Mouse (Mus musculus) limb, embryonic 12.5 days (tissue): ENCODE results near the gene Mrpl20. TPM values are rescaled to one million over a fixed set of nuclear protein-coding genes. Genes with fewer than 3 reads are reported as not detected.

ENCODE experiments used
- ATAC-seq: fragments of 200-750 bp; cut with Nextera tagmentation; 2 replicates; pipeline ENCODE4 v1.8.0; 2017; ENCODE audit warnings: low read depth, moderate TSS enrichment; ENCODE audit not compliant: insufficient number of reproducible peaks, insufficient read depth, low FRiP score, low TSS enrichment
- H3K27ac ChIP-seq: fragments of 300-500 bp; sonication (generic); 2 replicates; pipeline ENCODE4 v1.5.1; 2016; ENCODE audit warnings: mild to moderate bottlenecking, moderate library complexity
- H3K27me3 ChIP-seq: fragments of 300-500 bp; sonication (generic); 2 replicates; pipeline ENCODE4 v1.6.1; 2016; ENCODE audit warnings: mild to moderate bottlenecking, moderate library complexity
- H3K36me3 ChIP-seq: fragments of 300-500 bp; sonication (generic); 2 replicates; pipeline ENCODE4 v1.6.1; 2016; ENCODE audit warnings: mild to moderate bottlenecking, moderate library complexity
- H3K4me1 ChIP-seq: fragments of 300-500 bp; sonication (generic); replicated peaks from 2 replicates; pipeline ENCODE4 v1.6.1; 2016
- H3K4me2 ChIP-seq: fragments of 300-500 bp; sonication (generic); 2 replicates; pipeline ENCODE4 v1.6.1; 2016; ENCODE audit warnings: mild to moderate bottlenecking, moderate library complexity
- H3K4me3 ChIP-seq: fragments of 300-500 bp; sonication (generic); replicated peaks from 2 replicates; pipeline ENCODE4 v1.5.1; 2016; ENCODE audit warnings: mild to moderate bottlenecking
- H3K9ac ChIP-seq: fragments of 300-500 bp; sonication (generic); replicated peaks from 2 replicates; pipeline ENCODE4 v1.6.1; 2016; ENCODE audit warnings: mild to moderate bottlenecking, moderate library complexity
- H3K9me3 ChIP-seq: fragments of 300-500 bp; sonication (generic); 2 replicates; pipeline ENCODE4 v1.6.1; 2016; ENCODE audit warnings: mild to moderate bottlenecking, moderate library complexity
- WGBS: fragments of 180-500 bp; shearing (Covaris S2); methylation state at CpG from one replicate; pipeline ENCODE4 v1.1.7; 2016; 5-methylcytosine and 5-hydroxymethylcytosine counted together
- polyA plus RNA-seq: library from polyadenylated mRNA; unstranded; fragments of >200 nt; fragmentation: Nextera tagmentation; extraction: Ambion mirVana; gene quantifications from 2 replicates; pipeline ENCODE4 v1.2.1, GENCODE M21; 2016

The Mrpl20 gene
- polyA plus RNA-seq, 1 experiment from 2014 or later: 228 TPM

GRCm38 (mm10) chr4:155832321-155832720 lies 29.6 kb downstream of the Mrpl20 start:
- Histone ChIP-seq H3K9ac (peak overlapping the region; percentile 85), H3K4me3 (peak overlapping the region; percentile 86), H3K27ac (peak overlapping the region; percentile 88; the same call in 1 of the 2 replicates), H3K4me2 (peak overlapping the region; percentile 97), H3K27me3 (no peaks in the 10 kb centered on the region), H3K4me1 (peaks cover 21% of the 10 kb centered on the region), H3K9me3 (no peaks in the 10 kb centered on the region), H3K36me3 (peaks cover 30% of the 10 kb centered on the region)
- no peak for ATAC-seq
- WGBS: 55% methylated on average over 10 of the region's 10 CpGs

DNA sequence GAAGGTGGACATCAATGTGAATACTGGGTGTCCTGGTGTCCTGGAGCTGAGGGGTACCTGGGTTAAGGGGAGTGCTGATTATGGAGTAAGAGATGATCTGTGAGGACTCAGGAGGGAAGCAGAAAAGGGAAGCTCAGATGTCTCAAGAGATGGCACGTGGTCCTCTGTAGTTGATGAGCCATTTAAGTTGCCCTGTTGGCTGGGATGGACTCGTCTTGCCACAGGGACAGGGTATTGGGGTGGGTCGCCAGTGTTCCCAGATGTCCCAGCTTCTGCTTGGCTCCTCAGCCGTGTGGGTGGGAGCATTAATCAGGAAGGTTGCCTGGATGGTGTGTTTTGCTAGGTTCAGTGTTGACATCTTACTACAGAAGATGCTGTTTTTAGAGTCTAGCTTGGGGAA lies 30.6 kb downstream of the Mrpl20 start:
- peaks cover 21% of the 10 kb centered on the region for H3K4me1 ChIP-seq
- no peak overlapping the region for H3K4me3 ChIP-seq
- peak overlapping the region; percentile 97; the same call in 1 of the 2 replicates for H3K4me2 ChIP-seq
- H3K27me3 ChIP-seq: no peaks in the 10 kb centered on the region
- H3K36me3 ChIP-seq: peaks cover 22% of the 10 kb centered on the region
- no peak overlapping the region for H3K27ac ChIP-seq
- no peak for ATAC-seq
- 84% methylated on average over 4 of the region's 4 CpGs for WGBS
- H3K9ac ChIP-seq: no peak overlapping the region
- no peaks in the 10 kb centered on the region for H3K9me3 ChIP-seq

DNA sequence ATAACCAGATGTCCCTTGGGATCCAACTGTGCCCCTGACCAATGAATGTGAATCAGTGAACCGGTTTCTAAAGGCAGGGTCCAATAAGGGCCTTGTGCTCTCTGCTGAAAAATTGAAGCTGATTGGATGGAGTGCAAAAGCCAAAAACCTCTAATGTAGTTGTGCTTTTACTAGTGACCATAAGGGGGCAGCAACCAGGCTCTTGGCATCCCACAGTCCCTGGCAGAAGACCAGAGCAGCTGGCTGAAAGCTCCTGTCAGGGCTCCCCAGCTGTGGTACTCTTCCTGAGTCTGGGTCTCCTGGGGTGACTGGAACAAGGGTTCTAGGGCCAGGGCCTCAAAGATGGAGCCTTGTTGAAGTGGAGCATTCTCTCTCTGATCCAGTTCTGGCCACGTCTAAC lies 31.2 kb downstream of the Mrpl20 start:
- no peak overlapping the region for H3K4me3 ChIP-seq

DNA sequence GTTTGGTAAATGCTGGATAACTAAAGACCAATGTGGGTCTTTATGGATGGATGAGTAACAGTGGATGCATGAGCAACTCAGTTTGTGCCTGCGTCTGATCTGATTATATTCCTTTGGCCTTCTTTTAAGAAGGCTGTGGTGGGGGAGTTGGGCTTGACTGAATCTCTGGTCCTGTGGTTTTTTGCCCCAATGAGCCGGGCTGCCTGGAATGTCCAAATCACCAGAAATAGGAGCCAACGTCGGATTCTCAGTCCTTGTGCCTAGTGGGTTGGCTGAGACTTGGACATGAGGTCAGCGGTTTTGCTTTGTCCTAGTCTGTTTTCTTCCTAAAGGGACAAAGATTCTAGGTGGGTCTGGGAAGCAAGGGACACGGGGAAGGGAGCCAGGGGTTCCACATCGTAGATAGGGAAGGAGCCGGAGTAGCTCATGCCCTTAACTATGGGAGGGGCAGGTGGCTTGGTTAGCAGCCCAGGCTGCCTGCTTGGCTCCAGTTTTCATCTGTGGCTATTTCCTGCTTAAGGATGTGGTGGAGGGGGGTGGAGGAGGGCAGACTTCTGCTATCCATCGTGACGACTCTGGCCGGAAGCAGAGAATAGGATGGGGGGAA lies 34.8 kb downstream of the Mrpl20 start:
- Histone ChIP-seq H3K4me2 (no peak overlapping the region), H3K36me3 (peaks cover 18% of the 10 kb centered on the region), H3K4me3 (no peak overlapping the region), H3K27me3 (peaks cover 8% of the 10 kb centered on the region; the same call in 1 of the 2 replicates), H3K4me1 (peaks cover 46% of the 10 kb centered on the region), H3K9ac (no peak overlapping the region), H3K27ac (no peak overlapping the region), H3K9me3 (no peaks in the 10 kb centered on the region)
- ATAC-seq: no peak
- WGBS: 79% methylated on average over 11 of the region's 11 CpGs

More for the DNA sequence above, 31.2 kb downstream of the Mrpl20 start:
- Histone ChIP-seq H3K9me3 (no peaks in the 10 kb centered on the region), H3K36me3 (peaks cover 18% of the 10 kb centered on the region), H3K4me1 (peaks cover 22% of the 10 kb centered on the region), H3K27me3 (no peaks in the 10 kb centered on the region), H3K27ac (0 out of 2 replicates have a peak overlapping the region, but pooled peaks have one; percentile 47), H3K9ac (no peak overlapping the region), H3K4me2 (no peak overlapping the region)
- WGBS: 41% methylated on average over 2 of the region's 2 CpGs
- ATAC-seq: 0 out of 2 replicates have a peak, but pooled peaks have one; percentile 22

GRCm38 (mm10) chr4:155838187-155839153 lies 35.8 kb downstream of the Mrpl20 start:
- WGBS: 51% methylated on average over 8 of the region's 8 CpGs
- H3K4me2 ChIP-seq: peak overlapping the region; percentile 98; the same call in 1 of the 2 replicates
- H3K4me3 ChIP-seq: no peak overlapping the region
- peaks cover 8% of the 10 kb centered on the region; the same call in 1 of the 2 replicates for H3K27me3 ChIP-seq
- peaks cover 18% of the 10 kb centered on the region for H3K36me3 ChIP-seq
- H3K27ac ChIP-seq: peak overlapping the region; percentile 63
- no peak overlapping the region for H3K9ac ChIP-seq
- H3K9me3 ChIP-seq: no peaks in the 10 kb centered on the region
- peaks cover 37% of the 10 kb centered on the region for H3K4me1 ChIP-seq
- ATAC-seq: no peak

- H3K27ac ChIP-seq: peak within 1 kb of the TSS; percentile 63
- H3K36me3 ChIP-seq: peaks cover 25% of the 10 kb centered on the region
- peak within 1 kb of the TSS; percentile 98 for H3K4me2 ChIP-seq
- H3K27me3 ChIP-seq: peaks cover 8% of the 10 kb centered on the region; the same call in 1 of the 2 replicates
- H3K4me3 ChIP-seq: peak within 1 kb of the TSS; percentile 52
- H3K4me1 ChIP-seq: peaks cover 30% of the 10 kb centered on the region
- peak within 1 kb of the TSS; percentile 59 for H3K9ac ChIP-seq
- peak; percentile 80 for ATAC-seq
- 3% methylated on average over 16 of the region's 16 CpGs for WGBS
- H3K9me3 ChIP-seq: no peaks in the 10 kb centered on the region
Measured at GRCm38 (mm10) chr4:155839483-155839910, 36.8 kb downstream of the Mrpl20 start, which contains the start of gene Mxra8. Mxra8 (plus strand) TSS chr4:155839680.

DNA sequence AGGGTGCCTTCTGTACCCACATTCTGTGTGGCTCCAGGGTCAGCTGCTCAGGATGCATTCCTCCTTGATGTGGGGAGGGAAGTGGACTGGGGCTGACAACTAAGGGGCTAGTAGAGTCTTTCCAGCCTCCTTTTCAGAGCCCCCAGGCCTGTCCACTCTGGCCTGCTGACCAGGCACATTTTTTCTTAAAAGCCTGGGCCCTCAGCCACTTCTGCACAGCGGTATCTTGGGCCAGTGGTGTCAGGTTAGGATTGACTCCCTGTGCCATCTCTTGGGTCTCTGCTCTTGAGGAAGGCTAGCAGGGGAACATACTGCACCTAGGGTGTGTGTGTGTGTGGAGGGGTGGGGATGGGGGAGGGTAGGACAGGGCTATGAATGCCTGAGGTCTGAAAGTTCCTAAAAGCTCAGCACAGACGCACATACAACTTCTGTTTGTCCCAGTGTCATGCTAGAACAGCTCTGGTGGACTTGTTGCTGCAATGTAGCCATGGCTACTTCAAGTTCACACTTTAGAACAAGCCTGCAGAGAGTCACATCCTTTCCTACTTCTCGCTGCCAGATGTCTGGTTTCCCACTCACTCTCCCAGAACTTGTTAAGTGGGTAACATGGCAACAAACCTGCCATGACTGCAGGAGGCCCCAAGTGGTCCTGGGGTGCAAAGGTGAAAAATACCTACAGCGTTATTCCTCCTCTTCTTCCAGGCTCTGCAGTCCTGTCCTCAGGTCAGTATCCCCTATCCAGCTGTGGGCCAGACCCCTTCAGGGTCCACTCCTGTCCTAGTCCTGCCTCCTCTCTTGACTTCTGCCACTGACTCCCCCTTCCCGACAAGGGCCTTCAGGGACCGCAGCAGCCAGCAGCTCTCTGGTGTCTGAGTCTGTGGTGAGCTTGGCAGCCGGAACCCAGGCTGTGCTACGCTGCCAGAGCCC lies 37.7 kb downstream of the Mrpl20 start:
- Histone ChIP-seq H3K36me3 (peaks cover 25% of the 10 kb centered on the region), H3K27ac (peak overlapping the region; percentile 63; the same call in 1 of the 2 replicates), H3K9ac (peak overlapping the region; percentile 59), H3K4me3 (peak overlapping the region; percentile 52), H3K27me3 (peaks cover 8% of the 10 kb centered on the region; the same call in 1 of the 2 replicates), H3K4me2 (peak overlapping the region; percentile 98), H3K4me1 (peaks cover 30% of the 10 kb centered on the region), H3K9me3 (no peaks in the 10 kb centered on the region)
- peak; percentile 35; the same call in 1 of the 2 replicates for ATAC-seq
- WGBS: 10% methylated on average over 8 of the region's 8 CpGs

GRCm38 (mm10) chr4:155841003-155841454 lies 38.4 kb downstream of the Mrpl20 start:
- Histone ChIP-seq H3K36me3 (peaks cover 25% of the 10 kb centered on the region), H3K4me1 (peaks cover 30% of the 10 kb centered on the region), H3K9me3 (no peaks in the 10 kb centered on the region), H3K4me3 (peak overlapping the region; percentile 52), H3K27ac (peak overlapping the region; percentile 62; the same call in 1 of the 2 replicates), H3K9ac (peak overlapping the region; percentile 59), H3K27me3 (peaks cover 8% of the 10 kb centered on the region; the same call in 1 of the 2 replicates), H3K4me2 (peak overlapping the region; percentile 98)
- under 1% methylated on average over 32 of the region's 32 CpGs for WGBS
- peak; percentile 21; the same call in 1 of the 2 replicates for ATAC-seq

- peak overlapping the region; percentile 59; the same call in 1 of the 2 replicates for H3K9ac ChIP-seq
- WGBS: 43% methylated on average over 38 of the region's 38 CpGs
- 0 out of 2 replicates have a peak, but pooled peaks have one; percentile 2 for ATAC-seq
- no peaks in the 10 kb centered on the region for H3K9me3 ChIP-seq
- H3K4me3 ChIP-seq: peak overlapping the region; percentile 52; the same call in 1 of the 2 replicates
- peaks cover 35% of the 10 kb centered on the region for H3K4me1 ChIP-seq
- H3K4me2 ChIP-seq: peak overlapping the region; percentile 98
- H3K27ac ChIP-seq: no peak overlapping the region
- peaks cover 25% of the 10 kb centered on the region for H3K36me3 ChIP-seq
- H3K27me3 ChIP-seq: peaks cover 8% of the 10 kb centered on the region; the same call in 1 of the 2 replicates
Measured at GRCm38 (mm10) chr4:155841651-155842270, 39.1 kb downstream of the Mrpl20 start.
